Comparison of ENCODE assay signal across 9 mouse cellular contexts in the genomic region with DNA sequence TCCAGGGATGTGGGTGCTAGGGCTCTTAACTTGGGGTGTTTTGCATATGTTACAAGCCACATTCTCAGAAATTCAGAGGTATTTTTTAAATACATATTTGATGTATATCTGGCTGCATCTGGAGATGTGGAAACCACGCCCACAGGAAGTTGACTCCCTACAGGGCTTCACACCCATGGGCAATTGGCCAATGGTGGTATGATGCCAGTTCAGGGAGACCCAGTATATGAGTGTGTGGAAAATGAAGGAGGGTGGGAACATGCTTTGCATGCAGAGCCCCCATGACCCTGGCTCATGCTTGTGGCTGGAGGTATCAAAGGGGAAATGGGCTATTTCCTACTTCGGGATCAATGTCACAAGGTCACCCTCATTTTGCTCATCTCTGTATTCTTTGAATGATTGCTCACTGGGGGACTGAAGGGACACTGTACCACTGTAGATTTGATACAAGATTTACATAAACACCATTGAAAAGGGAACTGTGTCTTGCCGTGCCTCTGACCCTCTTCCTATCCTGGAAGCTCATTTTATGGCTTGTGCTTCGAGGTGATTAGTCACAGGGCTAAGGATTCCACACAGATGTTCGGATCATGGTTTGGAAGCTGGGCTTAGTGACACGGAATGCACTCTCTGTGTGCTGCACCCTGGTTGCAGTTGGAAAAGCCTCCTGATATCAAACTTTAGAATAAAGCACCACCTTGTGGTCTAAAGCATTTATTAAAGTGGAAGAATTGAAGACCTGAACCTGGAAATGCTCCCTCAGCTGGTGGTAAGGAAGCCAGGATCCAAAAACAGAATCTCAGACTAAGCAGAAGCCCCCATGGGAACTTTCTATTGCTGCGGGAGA. TPM values are rescaled to one million over a fixed set of nuclear protein-coding genes. Genes with fewer than 3 reads are reported as not detected.
A peak's percentile ranks its signal among the peaks of the same experiment; 100 is the strongest.
DNase-seq lines count a peak whose midpoint lies in the region; ATAC-seq and TF ChIP-seq lines count a peak whose summit lies in the region.
"Had no signal": no experiment of that assay in that cellular context is flagged by ENCODE, and none has a peak within 500 bp of the region (broad histone marks: within the 10 kb centered on the region; RNA-seq: fewer than 3 reads in every experiment).

No protein-coding gene starts in this region.

- H3K4me1 ChIP-seq in embryonic facial prominence, embryonic 13.5 days: peaks cover 5% of the 10 kb centered on the region; the same call in 1 of the 2 replicates
- H3K4me1 ChIP-seq in hindbrain, postnatal 0 days (ENCODE audit: insufficient read depth, low read length): no peaks in the 10 kb centered on the region
- H3K4me1 ChIP-seq: liver, embryonic 15.5 days had no signal

- no peak overlapping the region for H3K27ac ChIP-seq in embryonic facial prominence, embryonic 13.5 days
- no peak overlapping the region for H3K27ac ChIP-seq in hindbrain, postnatal 0 days
- H3K27ac ChIP-seq: liver, embryonic 15.5 days had no signal

- H3K4me2 ChIP-seq in embryonic facial prominence, embryonic 13.5 days: no peak overlapping the region
- H3K4me2 ChIP-seq in hindbrain, postnatal 0 days (ENCODE audit: low read depth, low read length): no peak overlapping the region
- H3K4me2 ChIP-seq: liver, embryonic 15.5 days had no signal

- ATAC-seq in embryonic facial prominence, embryonic 13.5 days (ENCODE audit: insufficient number of reproducible peaks, insufficient read depth, low FRiP score, low TSS enrichment, low read depth): no peak
- ATAC-seq in hindbrain, postnatal 0 days: peak; percentile 62; the same call in 1 of the 2 replicates
- 0 out of 2 replicates have a peak, but pooled peaks have one; percentile 47 for ATAC-seq in monocyte, adult 5-6 weeks (replicated peaks; ENCODE audit: insufficient number of reproducible peaks, low FRiP score, low TSS enrichment, poor library complexity, severe bottlenecking)

- H3K9ac ChIP-seq in embryonic facial prominence, embryonic 13.5 days: 0 out of 2 replicates have a peak overlapping the region, but pooled peaks have one; percentile 33
- H3K9ac ChIP-seq in hindbrain, postnatal 0 days (replicated peaks; ENCODE audit: low read length): no peak overlapping the region
- H3K9ac ChIP-seq: liver, embryonic 15.5 days had no signal

- TF ChIP-seq CTCF in hindbrain, postnatal 0 days (IDR thresholded peaks at IDR 0.05; ENCODE audit: low read depth): peak; percentile 80

- WGBS in embryonic facial prominence, embryonic 13.5 days: 46% methylated on average over 7 of the region's 7 CpGs
- 37% methylated on average over 7 of the region's 7 CpGs for WGBS in hindbrain, postnatal 0 days

- H3K27me3 ChIP-seq in embryonic facial prominence, embryonic 13.5 days: no peaks in the 10 kb centered on the region
- no peaks in the 10 kb centered on the region for H3K27me3 ChIP-seq in hindbrain, postnatal 0 days (ENCODE audit: insufficient read depth, low read length)
- H3K27me3 ChIP-seq: liver, embryonic 15.5 days had no signal

- no peak overlapping the region for H3K4me3 ChIP-seq in embryonic facial prominence, embryonic 13.5 days
- no peak overlapping the region for H3K4me3 ChIP-seq in hindbrain, postnatal 0 days (ENCODE audit: low read length)
- H3K4me3 ChIP-seq: liver, embryonic 15.5 days had no signal

- H3K9me3 ChIP-seq in embryonic facial prominence, embryonic 13.5 days: no peaks in the 10 kb centered on the region
- H3K9me3 ChIP-seq in hindbrain, postnatal 0 days (ENCODE audit: low read length): no peaks in the 10 kb centered on the region
- H3K9me3 ChIP-seq: liver, embryonic 15.5 days had no signal

- peak; percentile 36 for DNase-seq in gastrocnemius, adult 18-20 months (ENCODE audit: low spot score)
- no peak for DNase-seq in gastrocnemius, adult 8-10 months (ENCODE audit: low spot score in 2 of 2)
- peak; percentile 12 for DNase-seq in MEL-GATA-1-ER (ENCODE audit: extremely low read depth, low read depth)
- peak; percentile 87 for DNase-seq in hindbrain, postnatal 0 days (ENCODE audit: low spot score)
- peak; percentile 54 for DNase-seq in left cerebral cortex, adult 11 months (ENCODE audit: low spot score)
- DNase-seq in thymus, postnatal 4 days: peak; percentile 12

- H3K36me3 ChIP-seq in embryonic facial prominence, embryonic 13.5 days: no peaks in the 10 kb centered on the region
- no peaks in the 10 kb centered on the region for H3K36me3 ChIP-seq in hindbrain, postnatal 0 days (ENCODE audit: insufficient read depth, low read length)
- H3K36me3 ChIP-seq: liver, embryonic 15.5 days had no signal

RNA-seq across cellular contexts. Expression of a gene that starts 56.8 kb away (rescaled TPM):
- 1 to 10 TPM; 1.4 to 1.8 TPM for total RNA-seq in gastrocnemius, adult 18-20 months (2021)
- total RNA-seq in gastrocnemius, adult 8-10 months (2022): 1 to 10 TPM in 3 of 4 experiments, under 1 TPM in 1; 0.41 to 1.8 (median 1.3) TPM
- 3.6 TPM in 2 replicates for polyA plus RNA-seq in embryonic facial prominence, embryonic 13.5 days (2015; fragmentation: Nextera tagmentation; extraction: Ambion mirVana)
- total RNA-seq in hindbrain, postnatal 0 days (2014; rRNA removed): 2.9 and 3.0 TPM in 2 replicates
- 3.3 TPM in 2 replicates for polyA plus RNA-seq in hindbrain, postnatal 0 days (2015; fragmentation: Nextera tagmentation; extraction: Ambion mirVana)
- 0.29 TPM in 1 of 3 replicates, not detected in the others for total RNA-seq in monocyte, adult 5-6 weeks (2017)

Comparison
In these comparisons a context has a peak if more than half of its experiments do, and no peak if none do; other contexts are left out.
1. DNase-seq: peak in gastrocnemius, adult 18-20 months (single experiment), MEL-GATA-1-ER (single experiment), hindbrain, postnatal 0 days (single experiment), left cerebral cortex, adult 11 months (single experiment) and thymus, postnatal 4 days (single experiment); none in gastrocnemius, adult 8-10 months (0 of 2).